Mouse (Mus musculus): ENCODE data around the gene Rhob. TPM values are rescaled to one million over a fixed set of nuclear protein-coding genes. Genes with fewer than 3 reads are reported as not detected.

Gene Rhob
- polyA plus RNA-seq, 2 experiments: 6.3 to 14.1 TPM

DNA sequence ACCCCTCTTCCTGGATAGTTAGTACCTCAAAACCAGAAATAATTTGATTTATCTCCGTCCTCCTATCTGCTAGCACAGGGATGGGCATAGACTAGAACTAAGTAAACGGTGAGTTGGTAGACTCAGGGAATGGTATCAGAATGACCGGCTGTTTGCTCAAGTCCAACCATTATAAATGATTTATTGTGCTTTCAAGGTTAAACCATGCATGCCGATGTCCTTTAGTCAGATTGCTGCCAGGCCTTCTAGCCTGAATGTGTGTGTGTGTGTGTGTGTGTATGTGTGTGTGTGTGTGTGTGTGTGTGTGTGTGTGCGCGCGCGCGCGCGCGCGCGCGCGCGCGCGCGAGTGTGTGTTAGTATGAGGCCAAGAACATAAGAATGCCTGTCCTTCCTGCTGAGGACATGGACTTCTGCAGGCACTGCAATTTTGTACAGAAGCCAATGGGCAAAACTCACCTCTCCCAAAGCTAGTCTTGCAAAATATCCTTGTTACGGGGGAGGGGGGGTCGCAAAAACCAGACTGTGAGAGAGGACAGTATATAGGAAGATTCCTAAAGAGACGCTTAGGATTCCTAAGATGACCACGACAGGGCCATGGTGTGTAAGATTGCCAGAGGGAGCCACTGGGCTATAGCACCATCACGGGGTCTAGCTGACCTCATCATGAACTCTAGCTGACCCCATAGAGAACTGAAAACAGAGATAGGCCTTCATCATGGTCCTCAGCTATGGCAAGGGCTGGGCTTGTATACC, 29.9 kb downstream of the Rhob start:
- Histone ChIP-seq H3K9ac (replicated peaks) (no peak overlapping the region), H3K4me3 (ENCODE audit: insufficient read depth in 1 of 2, low read depth in 2 of 2, low read length in 2 of 2) (no peak overlapping the region), H3K27ac (no peak overlapping the region), H3K36me3 (replicated peaks; ENCODE audit: control insufficient read depth, insufficient read depth, low read depth) (no peaks in the 10 kb centered on the region), H3K27me3 (ENCODE audit: control insufficient read depth, insufficient read depth, low read length) (no peaks in the 10 kb centered on the region), H3K4me1 (replicated peaks; ENCODE audit: control insufficient read depth in 2 of 2, insufficient read depth in 2 of 2, low read length in 1 of 2) (no peaks in the 10 kb centered on the region; a peak in 1 of 4 replicates), H3K9me3 (ENCODE audit: control insufficient read depth, low read length) (no peaks in the 10 kb centered on the region), H3K4me2 (ENCODE audit: low read depth) (no peak overlapping the region)
- ATAC-seq (ENCODE audit: insufficient read depth) (no peak), DNase-seq (ENCODE audit: low read depth in 3 of 3, low spot score in 3 of 3) (no peak)
- TF ChIP-seq CTCF (IDR thresholded peaks at IDR 0.05; ENCODE audit: low read depth) (no peak), EP300 (IDR thresholded peaks at IDR 0.05; ENCODE audit: low read depth) (no peak)
- WGBS (ENCODE audit: insufficient replicate concordance): 86% methylated on average over 25 of the region's 25 CpGs

DNA sequence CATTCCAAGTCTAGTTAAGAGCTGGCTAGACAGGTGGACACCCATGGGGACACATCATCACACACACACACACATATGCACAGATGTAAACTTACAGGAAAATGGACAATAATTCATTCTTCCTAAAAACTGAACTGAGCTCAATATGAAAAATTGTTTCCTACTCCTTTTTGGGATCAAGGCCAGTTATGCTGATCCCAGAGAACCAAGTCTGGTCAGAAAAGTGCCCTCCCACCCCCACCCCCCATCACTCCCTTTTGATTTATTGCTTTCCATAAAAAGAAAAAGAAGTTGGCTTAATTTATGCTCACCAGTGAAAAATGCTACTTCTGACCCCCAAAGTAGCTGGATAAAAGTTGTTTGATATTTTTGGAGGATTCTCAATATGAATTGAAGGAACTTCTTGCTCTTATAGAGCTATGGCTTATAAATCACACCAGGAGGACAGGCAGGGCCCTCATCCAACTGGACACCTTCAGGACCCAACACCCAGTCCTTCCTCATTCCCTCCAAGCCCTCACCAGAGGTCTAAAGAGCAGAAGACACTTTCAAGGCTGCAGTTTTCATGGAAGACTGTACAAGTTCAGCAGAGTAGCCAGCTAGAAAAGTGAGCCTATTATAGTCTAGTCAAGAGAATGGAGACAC, 31.5 kb downstream of the Rhob start:
- DNase-seq (ENCODE audit: low read depth in 3 of 3, low spot score in 3 of 3): no peak
- ATAC-seq (ENCODE audit: insufficient read depth): no peak
- H3K4me1 ChIP-seq (replicated peaks; ENCODE audit: control insufficient read depth in 2 of 2, insufficient read depth in 2 of 2, low read length in 1 of 2): no peaks in the 10 kb centered on the region; a peak in 1 of 4 replicates
- H3K27me3 ChIP-seq (ENCODE audit: control insufficient read depth, insufficient read depth, low read length): no peaks in the 10 kb centered on the region
- TF ChIP-seq CTCF (IDR thresholded peaks at IDR 0.05; ENCODE audit: low read depth): no peak
- no peak for TF ChIP-seq EP300 (IDR thresholded peaks at IDR 0.05; ENCODE audit: low read depth)
- H3K9ac ChIP-seq (replicated peaks): no peak overlapping the region
- no peaks in the 10 kb centered on the region for H3K36me3 ChIP-seq (replicated peaks; ENCODE audit: control insufficient read depth, insufficient read depth, low read depth)
- H3K4me2 ChIP-seq (ENCODE audit: low read depth): no peak overlapping the region
- no peak overlapping the region for H3K27ac ChIP-seq
- no peaks in the 10 kb centered on the region for H3K9me3 ChIP-seq (ENCODE audit: control insufficient read depth, low read length)
- no peak overlapping the region for H3K4me3 ChIP-seq (ENCODE audit: insufficient read depth in 1 of 2, low read depth in 2 of 2, low read length in 2 of 2)

DNA sequence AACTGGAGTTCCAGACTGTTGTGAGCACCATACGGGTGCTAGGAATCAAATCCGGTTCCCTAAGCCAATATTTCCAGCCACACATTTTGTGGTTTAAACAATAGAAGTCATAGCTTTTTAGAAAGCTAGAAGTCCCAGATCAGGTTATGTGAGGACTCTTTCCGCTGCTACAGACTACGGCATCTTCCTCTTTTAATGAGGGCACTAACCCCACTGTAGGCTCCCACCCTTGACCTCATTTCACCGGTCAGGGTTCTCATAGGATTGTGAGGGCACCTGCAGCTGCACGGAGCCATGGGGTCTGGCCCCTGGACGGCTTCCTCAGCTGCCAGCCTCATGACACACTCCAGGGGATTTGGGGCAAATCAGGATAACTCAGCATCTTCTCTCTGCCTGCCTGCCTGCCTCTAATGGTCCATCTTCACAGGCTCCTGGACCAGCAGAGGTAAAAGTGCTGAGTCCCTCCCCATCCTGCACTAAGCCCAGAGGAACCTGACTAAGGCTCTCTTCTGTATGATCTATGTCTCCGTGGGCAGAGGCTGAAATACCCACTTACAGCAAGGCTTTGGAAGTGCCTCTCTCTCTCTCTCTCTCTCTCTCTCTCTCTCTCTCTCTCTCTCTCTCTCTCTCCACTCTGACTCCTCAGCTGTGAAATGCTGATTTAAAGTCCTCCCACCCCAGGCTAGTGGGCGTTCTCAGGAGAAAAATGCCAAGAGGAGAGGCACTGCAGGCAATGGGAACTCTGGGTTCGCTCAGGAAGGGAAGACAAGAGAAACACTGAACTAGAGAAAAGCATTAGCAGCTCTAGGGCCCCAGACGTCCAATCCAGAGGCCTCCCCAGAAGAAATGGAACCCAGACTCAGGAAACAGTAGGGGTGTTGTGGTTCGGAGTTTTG, 32.5 kb downstream of the Rhob start:
- 45% methylated on average over 12 of the region's 12 CpGs for WGBS (ENCODE audit: insufficient replicate concordance)
- Histone ChIP-seq H3K4me1 (replicated peaks; ENCODE audit: control insufficient read depth in 2 of 2, insufficient read depth in 2 of 2, low read length in 1 of 2) (no peaks in the 10 kb centered on the region; a peak in 1 of 4 replicates), H3K27me3 (ENCODE audit: control insufficient read depth, insufficient read depth, low read length) (no peaks in the 10 kb centered on the region), H3K4me3 (ENCODE audit: insufficient read depth in 1 of 2, low read depth in 2 of 2, low read length in 2 of 2) (no peak overlapping the region), H3K27ac (no peak overlapping the region), H3K9me3 (ENCODE audit: control insufficient read depth, low read length) (no peaks in the 10 kb centered on the region), H3K36me3 (replicated peaks; ENCODE audit: control insufficient read depth, insufficient read depth, low read depth) (no peaks in the 10 kb centered on the region), H3K9ac (replicated peaks) (no peak overlapping the region), H3K4me2 (ENCODE audit: low read depth) (no peak overlapping the region)
- no peak for ATAC-seq (ENCODE audit: insufficient read depth)
- no peak for DNase-seq (ENCODE audit: low read depth in 3 of 3, low spot score in 3 of 3)
- TF ChIP-seq EP300 (IDR thresholded peaks at IDR 0.05; ENCODE audit: low read depth) (no peak), CTCF (IDR thresholded peaks at IDR 0.05; ENCODE audit: low read depth) (no peak)

DNA sequence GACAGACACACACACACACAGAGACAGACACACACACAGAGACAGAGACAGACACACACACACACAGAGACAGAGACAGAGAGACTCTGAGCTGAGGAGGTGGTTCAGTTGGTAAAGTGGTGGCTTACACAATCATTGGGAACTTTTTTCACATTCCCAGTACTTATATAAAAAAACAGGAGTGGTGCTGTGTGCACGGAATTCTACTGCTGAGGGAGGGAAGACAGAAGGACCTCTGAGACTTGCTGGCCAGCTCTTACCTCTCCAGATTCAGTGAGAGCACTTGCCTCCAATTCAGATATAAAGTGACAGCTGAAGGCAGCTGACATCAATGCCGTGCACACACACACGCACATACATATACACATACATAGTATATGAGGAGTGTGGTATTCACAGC, 34.1 kb downstream of the Rhob start:
- 77% methylated on average over 3 of the region's 3 CpGs for WGBS (ENCODE audit: insufficient replicate concordance)
- no peak for ATAC-seq (ENCODE audit: insufficient read depth)

DNA sequence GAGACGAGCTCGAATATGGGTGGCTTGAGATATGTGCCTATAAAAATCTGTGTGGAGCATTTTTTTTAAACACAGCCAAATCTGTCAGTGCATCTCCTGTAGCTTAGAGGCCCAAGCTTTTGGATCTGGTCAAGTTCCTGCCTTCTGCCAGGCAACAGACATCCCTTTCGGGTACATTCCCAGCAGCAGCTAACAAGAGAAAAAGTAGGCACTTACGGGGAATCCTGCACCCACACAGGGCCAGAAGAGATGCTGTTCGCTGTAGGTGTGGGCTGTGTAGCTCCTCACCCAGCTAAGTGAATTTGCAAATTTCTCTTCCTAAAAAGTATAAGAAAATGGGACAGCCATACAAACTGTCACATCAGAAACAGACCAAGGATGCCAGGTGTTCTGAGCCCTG, 34.8 kb downstream of the Rhob start:
- DNase-seq (ENCODE audit: low read depth in 3 of 3, low spot score in 3 of 3) (no peak), ATAC-seq (ENCODE audit: insufficient read depth) (no peak)
- no peak overlapping the region for H3K27ac ChIP-seq
- no peaks in the 10 kb centered on the region for H3K27me3 ChIP-seq (ENCODE audit: control insufficient read depth, insufficient read depth, low read length)
- no peak overlapping the region for H3K4me2 ChIP-seq (ENCODE audit: low read depth)
- H3K9me3 ChIP-seq (ENCODE audit: control insufficient read depth, low read length): no peaks in the 10 kb centered on the region
- no peak for TF ChIP-seq CTCF (IDR thresholded peaks at IDR 0.05; ENCODE audit: low read depth)
- no peak for TF ChIP-seq EP300 (IDR thresholded peaks at IDR 0.05; ENCODE audit: low read depth)
- WGBS (ENCODE audit: insufficient replicate concordance): 63% methylated on average over 5 of the region's 5 CpGs
- H3K4me1 ChIP-seq (replicated peaks; ENCODE audit: control insufficient read depth in 2 of 2, insufficient read depth in 2 of 2, low read length in 1 of 2): no peaks in the 10 kb centered on the region
- H3K9ac ChIP-seq (replicated peaks): no peak overlapping the region
- H3K36me3 ChIP-seq (replicated peaks; ENCODE audit: control insufficient read depth, insufficient read depth, low read depth): no peaks in the 10 kb centered on the region
- H3K4me3 ChIP-seq (ENCODE audit: insufficient read depth in 1 of 2, low read depth in 2 of 2, low read length in 2 of 2): no peak overlapping the region

More for the DNA sequence above, 34.1 kb downstream of the Rhob start:
- H3K4me2 ChIP-seq (ENCODE audit: low read depth): no peak overlapping the region
- H3K27ac ChIP-seq: no peak overlapping the region
- no peaks in the 10 kb centered on the region for H3K4me1 ChIP-seq (replicated peaks; ENCODE audit: control insufficient read depth in 2 of 2, insufficient read depth in 2 of 2, low read length in 1 of 2)
- DNase-seq (ENCODE audit: low read depth in 3 of 3, low spot score in 3 of 3): no peak
- no peaks in the 10 kb centered on the region for H3K36me3 ChIP-seq (replicated peaks; ENCODE audit: control insufficient read depth, insufficient read depth, low read depth)
- no peak overlapping the region for H3K4me3 ChIP-seq (ENCODE audit: insufficient read depth in 1 of 2, low read depth in 2 of 2, low read length in 2 of 2)
- TF ChIP-seq CTCF (IDR thresholded peaks at IDR 0.05; ENCODE audit: low read depth) (no peak), EP300 (IDR thresholded peaks at IDR 0.05; ENCODE audit: low read depth) (no peak)
- H3K9me3 ChIP-seq (ENCODE audit: control insufficient read depth, low read length): no peaks in the 10 kb centered on the region
- H3K9ac ChIP-seq (replicated peaks): no peak overlapping the region
- no peaks in the 10 kb centered on the region for H3K27me3 ChIP-seq (ENCODE audit: control insufficient read depth, insufficient read depth, low read length)
